Mouse (Mus musculus) forebrain, embryonic 10.5 days (tissue): Measurements from ENCODE around the gene Tle2. TPM values are rescaled to one million over a fixed set of nuclear protein-coding genes. Genes with fewer than 3 reads are reported as not detected.
A peak's percentile ranks its signal among the peaks of the same experiment; 100 is the strongest.

Source experiments
- DNase-seq: peaks from one replicate; pipeline ENCODE4 v3.0.0-alpha.2; 2017; ENCODE audit warnings: low spot score; ENCODE audit errors: extremely low spot score
- H3K27ac ChIP-seq: fragments of 300-500 bp; sonication (generic); 2 replicates; pipeline ENCODE4 v1.5.1; 2016; ENCODE audit warnings: mild to moderate bottlenecking
- H3K27me3 ChIP-seq: fragments of 300-500 bp; sonication (generic); 2 replicates; pipeline ENCODE4 v1.6.1; 2016; ENCODE audit warnings: mild to moderate bottlenecking; ENCODE audit not compliant: poor library complexity, severe bottlenecking
- H3K36me3 ChIP-seq: fragments of 300-500 bp; sonication (generic); replicated peaks from 2 replicates; pipeline ENCODE4 v1.6.1; 2016; ENCODE audit warnings: mild to moderate bottlenecking, moderate library complexity
- H3K4me1 ChIP-seq: fragments of 300-500 bp; sonication (generic); 2 replicates; pipeline ENCODE4 v1.6.1; 2016
- H3K4me3 ChIP-seq: fragments of 300-500 bp; sonication (generic); 2 replicates; pipeline ENCODE4 v1.5.1; 2016; ENCODE audit warnings: mild to moderate bottlenecking, moderate library complexity
- H3K9me3 ChIP-seq: fragments of 300-500 bp; sonication (generic); 2 replicates; pipeline ENCODE4 v1.6.1; 2016; ENCODE audit warnings: mild to moderate bottlenecking, moderate library complexity
- WGBS: fragments of 180-500 bp; shearing (Covaris S2); methylation state at CpG from one replicate; pipeline ENCODE4 v1.1.7; 2016; 5-methylcytosine and 5-hydroxymethylcytosine counted together
- polyA plus RNA-seq: library from polyadenylated mRNA; unstranded; fragments of >200 nt; fragmentation: Nextera tagmentation; extraction: Ambion mirVana; gene quantifications from 2 replicates; pipeline ENCODE4 v1.2.1, GENCODE M21; 2016

The Tle2 gene
- polyA plus RNA-seq, 1 experiment from 2014 or later, result 4.3 TPM

DNA sequence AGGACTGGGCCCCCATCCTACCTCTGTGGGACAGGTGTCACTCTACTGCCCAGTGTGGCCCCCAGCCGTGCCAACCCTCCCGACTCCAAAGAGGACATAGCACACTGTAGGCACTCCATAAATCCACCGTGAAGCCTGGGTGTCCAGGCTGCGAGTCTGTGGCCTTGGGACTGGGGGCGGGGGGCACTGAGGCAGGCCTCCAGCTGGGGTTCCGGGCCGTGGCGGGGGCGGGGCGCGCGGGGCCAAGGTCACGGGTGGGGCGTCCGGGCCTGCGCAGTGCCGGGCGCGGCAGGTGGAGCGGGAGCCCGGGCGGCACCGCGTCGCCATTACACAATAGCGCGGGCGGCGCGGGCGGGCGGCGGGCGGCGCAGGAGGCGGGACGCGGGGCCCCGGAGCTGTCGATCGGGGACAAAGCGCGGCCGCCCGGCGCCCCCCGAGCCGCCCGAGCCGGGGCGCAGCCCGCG, 15.2 kb upstream of the Tle2 start, which contains the start of gene Aes:
Aes (plus strand) TSS at position 326 of the 464 bp plus-strand sequence.
- peak within 1 kb of the TSS; percentile 99 for H3K27ac ChIP-seq
- peaks cover 42% of the 10 kb centered on the region for H3K27me3 ChIP-seq
- peaks cover 52% of the 10 kb centered on the region for H3K4me1 ChIP-seq
- peak; percentile 54 for DNase-seq
- no peaks in the 10 kb centered on the region for H3K9me3 ChIP-seq
- 2% methylated on average over 53 of the region's 53 CpGs for WGBS
- peak within 1 kb of the TSS; percentile 95 for H3K4me3 ChIP-seq
- H3K36me3 ChIP-seq, result peaks cover 30% of the 10 kb centered on the region

DNA sequence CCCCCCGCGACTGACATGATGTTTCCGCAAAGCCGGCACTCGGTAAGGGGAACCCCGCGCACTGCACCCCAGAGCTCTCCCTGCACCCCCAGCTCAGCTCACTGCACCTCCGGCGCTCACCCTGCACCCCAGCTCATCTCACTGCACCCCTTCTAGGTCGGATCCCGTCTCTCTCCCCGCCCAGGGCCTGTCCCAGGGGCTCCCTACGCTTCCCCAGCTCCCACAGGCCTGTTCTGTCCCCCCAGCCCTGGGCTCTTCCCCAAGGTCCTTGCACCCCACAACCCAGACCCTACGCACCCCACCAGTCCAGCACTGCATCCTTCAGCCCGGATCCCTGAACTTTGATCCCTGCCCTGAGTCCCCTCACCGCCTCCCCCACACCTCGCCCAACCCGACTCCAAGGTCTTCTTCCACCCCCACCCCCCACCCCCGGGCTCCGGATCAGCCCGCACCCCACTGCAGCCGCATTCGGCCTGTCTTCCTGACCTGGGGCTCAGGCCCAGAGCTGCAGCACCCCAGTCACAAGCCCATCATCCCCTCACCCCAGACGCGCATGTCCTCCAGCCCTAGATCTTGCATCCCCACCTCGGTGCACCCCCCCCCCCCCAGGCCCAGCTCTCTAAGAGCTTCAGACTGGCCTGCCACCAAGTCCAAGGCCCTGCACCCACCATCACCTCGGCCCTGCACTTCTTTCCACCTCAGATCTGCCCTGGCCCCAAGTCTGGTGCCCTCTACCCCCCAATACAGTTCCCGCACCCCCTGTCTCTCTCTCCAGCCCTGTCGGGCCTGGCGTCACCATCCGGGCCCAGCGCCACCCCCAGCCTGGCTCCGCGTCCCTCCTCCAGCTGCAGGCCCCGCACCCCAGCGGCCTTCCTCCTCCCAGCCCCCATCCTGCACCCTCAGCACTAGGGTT, 14.5 kb upstream of the Tle2 start:
- Histone ChIP-seq H3K4me3 (peak overlapping the region; percentile 95), H3K9me3 (no peaks in the 10 kb centered on the region), H3K27ac (peak overlapping the region; percentile 99), H3K27me3 (peaks cover 49% of the 10 kb centered on the region), H3K4me1 (peaks cover 58% of the 10 kb centered on the region), H3K36me3 (peaks cover 36% of the 10 kb centered on the region)
- 1% methylated on average over 36 of the region's 36 CpGs for WGBS
- no peak for DNase-seq

DNA sequence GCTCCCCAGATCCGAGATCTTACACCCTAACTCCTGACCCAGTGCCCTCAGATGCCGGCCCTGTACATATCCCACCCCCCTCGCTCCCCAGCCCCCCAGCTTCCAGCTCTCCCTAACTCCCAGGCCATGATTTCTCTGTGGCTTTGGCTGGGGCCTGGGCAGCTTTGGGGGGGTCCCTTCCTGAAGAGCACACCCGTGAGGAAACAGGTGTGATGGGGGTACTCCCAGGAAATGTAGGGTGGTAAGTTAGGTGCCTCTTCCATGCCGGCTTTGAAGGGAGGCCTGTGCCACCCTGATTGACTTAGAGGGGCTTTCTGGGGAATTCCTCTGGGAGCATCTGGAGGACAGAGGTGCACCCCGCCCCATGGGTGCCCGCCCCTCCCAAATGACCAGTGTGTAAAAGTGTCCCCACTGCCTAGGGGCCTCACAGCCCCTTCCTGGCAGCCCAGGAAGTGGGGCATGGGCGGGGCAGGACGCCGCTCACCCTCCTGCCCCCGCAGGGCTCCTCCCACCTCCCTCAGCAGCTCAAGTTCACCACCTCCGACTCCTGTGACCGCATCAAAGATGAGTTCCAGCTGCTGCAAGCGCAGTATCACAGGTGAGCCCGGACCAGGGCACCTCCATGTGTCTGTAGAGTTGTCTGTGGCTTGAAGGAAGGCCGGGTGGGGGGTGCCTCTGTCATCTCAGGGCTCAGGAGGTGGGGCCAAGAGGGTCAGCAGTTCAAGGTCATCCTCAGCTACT, 13.5 kb upstream of the Tle2 start:
- Histone ChIP-seq H3K4me1 (peaks cover 68% of the 10 kb centered on the region), H3K27me3 (peaks cover 59% of the 10 kb centered on the region), H3K9me3 (no peaks in the 10 kb centered on the region), H3K27ac (peak overlapping the region; percentile 99), H3K36me3 (peaks cover 46% of the 10 kb centered on the region), H3K4me3 (peak overlapping the region; percentile 95)
- WGBS, result 23% methylated on average over 16 of the region's 16 CpGs
- no peak for DNase-seq

DNA sequence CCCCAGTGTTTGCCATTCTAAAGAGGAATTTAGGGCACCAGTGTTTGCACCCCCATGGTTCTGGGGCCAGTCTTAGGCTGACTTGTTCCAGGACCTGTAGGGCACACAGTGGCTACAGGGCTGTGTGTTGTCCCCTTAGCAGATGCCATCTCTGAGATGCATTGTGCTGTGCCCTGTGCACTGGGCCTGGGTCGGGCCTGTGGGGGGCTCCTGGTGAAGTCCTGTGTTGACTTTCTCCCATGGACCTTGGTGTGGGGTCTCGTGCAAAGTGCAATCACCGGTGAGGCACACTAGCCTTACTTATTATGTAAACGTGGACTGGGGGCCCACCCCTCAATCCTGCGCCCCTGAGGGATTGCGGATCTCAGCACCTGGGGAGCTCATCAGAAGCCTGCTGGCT, 11.9 kb upstream of the Tle2 start:
- Histone ChIP-seq H3K4me3 (peak overlapping the region; percentile 3; the same call in 1 of the 2 replicates), H3K27ac (no peak overlapping the region), H3K4me1 (peaks cover 82% of the 10 kb centered on the region), H3K36me3 (peaks cover 62% of the 10 kb centered on the region), H3K9me3 (no peaks in the 10 kb centered on the region), H3K27me3 (peaks cover 74% of the 10 kb centered on the region)
- 83% methylated on average over 6 of the region's 6 CpGs for WGBS
- no peak for DNase-seq

DNA sequence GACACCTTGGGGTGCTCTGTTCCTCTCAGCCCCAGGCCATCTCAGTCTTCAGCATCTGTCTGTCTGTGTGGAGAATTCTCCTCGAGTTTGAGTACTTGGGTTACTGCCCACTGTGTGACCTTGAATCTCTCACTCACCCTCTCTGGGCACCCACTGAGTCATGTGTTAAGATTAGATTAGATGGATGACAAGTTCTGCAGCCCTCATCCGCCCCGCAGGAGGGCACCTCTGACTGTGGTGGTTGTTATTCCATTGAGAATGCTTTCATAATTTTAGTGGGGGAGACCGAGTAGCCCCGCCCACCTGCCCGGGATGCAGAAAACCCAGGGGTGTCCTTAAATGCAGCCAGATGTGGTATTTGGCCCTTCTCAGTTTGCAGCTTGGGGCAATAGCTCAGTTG, 10.9 kb upstream of the Tle2 start:
- 56% methylated on average over 6 of the region's 6 CpGs for WGBS
- Histone ChIP-seq H3K4me1 (peaks cover 92% of the 10 kb centered on the region), H3K9me3 (no peaks in the 10 kb centered on the region), H3K36me3 (peaks cover 63% of the 10 kb centered on the region), H3K27ac (no peak overlapping the region), H3K4me3 (peak overlapping the region; percentile 45), H3K27me3 (peaks cover 85% of the 10 kb centered on the region)
- no peak for DNase-seq

DNA sequence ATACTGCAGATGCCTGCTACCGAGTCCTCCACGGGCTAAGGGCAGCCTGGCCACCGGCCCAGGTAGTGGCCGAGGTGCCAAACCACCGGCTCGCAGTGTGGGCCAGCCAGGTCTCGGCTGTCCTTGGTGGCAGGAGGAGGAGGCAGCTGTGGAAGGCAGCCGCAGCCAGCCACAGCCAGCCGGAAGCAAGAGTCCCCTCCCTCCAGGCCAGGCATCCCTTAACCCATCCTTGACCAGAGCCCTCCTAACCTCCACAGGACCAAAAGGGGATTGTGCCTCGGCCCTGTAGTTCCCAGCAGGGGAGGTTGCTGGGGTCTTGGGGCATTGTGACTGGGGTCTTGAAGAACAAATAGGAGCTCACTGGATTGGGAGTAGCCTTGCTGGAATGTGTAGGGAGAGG, 10.1 kb upstream of the Tle2 start:
- 2% methylated on average over 10 of the region's 10 CpGs for WGBS
- peaks cover 92% of the 10 kb centered on the region for H3K27me3 ChIP-seq

DNA sequence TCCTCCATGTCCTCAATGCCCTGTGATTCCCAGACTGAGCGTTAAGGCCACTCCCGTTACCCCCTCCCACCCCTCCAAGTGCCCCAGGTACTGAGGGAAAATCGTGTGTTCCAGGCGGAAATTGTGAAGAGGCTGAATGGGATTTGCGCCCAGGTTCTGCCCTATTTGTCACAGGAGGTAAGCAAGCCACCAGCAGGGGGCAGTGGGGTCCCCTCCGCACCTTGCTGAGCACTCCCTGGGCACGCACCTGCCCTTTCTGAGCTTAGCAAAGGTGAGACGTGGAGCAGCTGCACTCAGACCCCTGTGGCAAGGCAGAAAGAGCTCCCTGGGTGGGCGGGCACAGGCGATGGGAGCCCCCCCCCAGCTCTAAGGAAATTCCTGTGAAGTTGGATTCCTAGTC, 9.6 kb upstream of the Tle2 start:
- H3K27ac ChIP-seq, result peak overlapping the region; percentile 80
- H3K4me3 ChIP-seq, result peak overlapping the region; percentile 45; the same call in 1 of the 2 replicates
- peaks cover 63% of the 10 kb centered on the region for H3K36me3 ChIP-seq
- WGBS, result 7% methylated on average over 10 of the region's 10 CpGs
- DNase-seq, result peak; percentile 55
- H3K9me3 ChIP-seq, result no peaks in the 10 kb centered on the region
- H3K4me1 ChIP-seq, result peaks cover 94% of the 10 kb centered on the region
- H3K27me3 ChIP-seq, result peaks cover 97% of the 10 kb centered on the region

More for the DNA sequence above, 10.1 kb upstream of the Tle2 start:
- peaks cover 94% of the 10 kb centered on the region for H3K4me1 ChIP-seq
- H3K9me3 ChIP-seq, result no peaks in the 10 kb centered on the region
- H3K36me3 ChIP-seq, result peaks cover 63% of the 10 kb centered on the region
- DNase-seq, result peak; percentile 57
- H3K27ac ChIP-seq, result peak overlapping the region; percentile 80
- H3K4me3 ChIP-seq, result peak overlapping the region; percentile 45

DNA sequence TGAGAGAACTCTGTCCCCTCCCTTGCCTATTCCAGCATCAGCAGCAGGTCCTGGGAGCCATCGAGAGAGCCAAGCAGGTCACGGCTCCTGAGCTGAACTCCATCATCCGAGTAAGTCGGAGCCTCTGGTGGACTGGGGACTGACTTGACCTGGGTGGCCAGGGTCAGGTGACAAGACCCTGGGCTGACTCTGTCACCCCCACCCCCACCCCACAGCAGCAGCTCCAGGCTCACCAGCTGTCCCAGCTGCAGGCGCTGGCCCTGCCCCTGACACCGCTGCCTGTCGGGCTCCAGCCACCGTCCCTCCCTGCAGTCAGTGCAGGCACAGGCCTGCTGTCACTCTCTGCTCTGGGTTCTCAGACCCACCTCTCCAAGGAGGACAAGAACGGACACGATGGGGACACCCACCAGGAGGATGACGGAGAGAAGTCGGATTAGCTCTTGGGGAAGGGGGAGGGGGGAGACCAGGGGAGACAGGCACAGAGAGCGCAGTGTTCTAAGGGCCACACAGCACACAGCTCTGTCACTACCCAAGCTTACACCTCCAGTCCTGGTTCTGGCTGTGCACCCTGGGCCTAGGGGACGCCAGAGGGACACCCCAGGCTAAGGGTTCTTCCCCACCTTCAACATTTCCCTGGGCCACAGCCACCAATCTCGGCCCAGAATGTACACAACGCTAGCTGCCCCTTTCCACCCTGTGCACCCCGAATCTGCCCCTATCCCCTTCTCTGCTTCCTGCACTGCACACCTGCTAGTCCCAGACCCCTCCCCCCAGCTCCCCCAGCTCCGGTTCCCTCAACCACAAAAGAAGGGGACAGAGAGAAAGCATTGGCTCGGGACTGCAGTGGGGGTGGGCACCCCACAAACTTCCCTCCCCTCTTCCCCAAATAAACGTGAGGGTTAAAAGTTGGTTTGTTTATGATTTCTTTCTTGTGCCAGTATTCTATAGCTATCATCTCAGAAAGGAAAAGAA, 8.8 kb upstream of the Tle2 start:
- H3K27ac ChIP-seq, result peak overlapping the region; percentile 80
- H3K36me3 ChIP-seq, result peaks cover 63% of the 10 kb centered on the region
- H3K4me3 ChIP-seq, result peak overlapping the region; percentile 45; the same call in 1 of the 2 replicates
- H3K9me3 ChIP-seq, result no peaks in the 10 kb centered on the region
- no peak for DNase-seq
- peaks cover 95% of the 10 kb centered on the region for H3K27me3 ChIP-seq
- 18% methylated on average over 20 of the region's 20 CpGs for WGBS
- peaks cover 94% of the 10 kb centered on the region for H3K4me1 ChIP-seq

DNA sequence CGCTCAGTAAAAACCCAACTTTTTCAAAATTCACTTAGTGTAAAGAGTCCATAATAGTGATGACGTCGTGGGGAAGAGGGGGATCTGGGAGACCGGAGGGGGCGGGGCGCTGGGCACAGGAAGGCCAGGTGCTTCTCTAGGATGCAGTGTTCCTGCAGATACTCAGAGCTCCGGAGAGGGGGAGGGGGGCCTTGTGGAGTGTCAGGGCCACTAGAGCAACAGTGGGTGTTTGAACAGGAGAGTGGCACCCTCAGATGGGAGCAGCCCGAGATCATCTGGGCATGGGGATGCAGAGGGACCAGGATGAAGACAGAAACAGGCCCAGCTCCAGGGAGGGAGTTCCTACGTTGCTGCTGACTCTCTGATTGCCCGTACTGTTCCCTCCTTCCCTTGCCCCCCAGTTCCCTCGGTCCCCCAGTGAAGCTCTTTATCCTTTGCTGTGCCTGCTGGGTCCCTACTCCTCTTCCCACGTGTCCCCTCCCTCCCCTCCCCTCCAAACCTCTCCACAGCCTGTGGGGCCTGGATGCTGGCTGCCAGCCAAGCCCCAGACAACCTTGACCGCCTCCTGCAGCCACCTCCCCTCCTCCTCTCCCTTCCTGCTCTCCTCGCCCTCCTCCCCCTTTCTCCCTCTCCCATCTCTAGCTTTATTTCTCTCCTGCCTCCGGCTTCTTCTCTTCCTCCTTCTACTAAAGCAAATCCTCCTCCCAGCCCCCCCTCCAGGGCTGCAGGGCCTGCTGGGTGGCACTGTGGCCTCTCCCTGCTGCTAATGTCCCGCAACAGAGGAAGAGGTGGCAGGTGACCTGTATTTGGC, 5.8 kb upstream of the Tle2 start:
- 16% methylated on average over 16 of the region's 16 CpGs for WGBS
- peaks cover 97% of the 10 kb centered on the region for H3K4me1 ChIP-seq
- H3K4me3 ChIP-seq, result peak overlapping the region; percentile 24
- peak overlapping the region; percentile 70 for H3K27ac ChIP-seq
- H3K9me3 ChIP-seq, result no peaks in the 10 kb centered on the region
- peak; percentile 45 for DNase-seq
- peaks cover 37% of the 10 kb centered on the region for H3K36me3 ChIP-seq
- peaks cover 85% of the 10 kb centered on the region for H3K27me3 ChIP-seq

DNA sequence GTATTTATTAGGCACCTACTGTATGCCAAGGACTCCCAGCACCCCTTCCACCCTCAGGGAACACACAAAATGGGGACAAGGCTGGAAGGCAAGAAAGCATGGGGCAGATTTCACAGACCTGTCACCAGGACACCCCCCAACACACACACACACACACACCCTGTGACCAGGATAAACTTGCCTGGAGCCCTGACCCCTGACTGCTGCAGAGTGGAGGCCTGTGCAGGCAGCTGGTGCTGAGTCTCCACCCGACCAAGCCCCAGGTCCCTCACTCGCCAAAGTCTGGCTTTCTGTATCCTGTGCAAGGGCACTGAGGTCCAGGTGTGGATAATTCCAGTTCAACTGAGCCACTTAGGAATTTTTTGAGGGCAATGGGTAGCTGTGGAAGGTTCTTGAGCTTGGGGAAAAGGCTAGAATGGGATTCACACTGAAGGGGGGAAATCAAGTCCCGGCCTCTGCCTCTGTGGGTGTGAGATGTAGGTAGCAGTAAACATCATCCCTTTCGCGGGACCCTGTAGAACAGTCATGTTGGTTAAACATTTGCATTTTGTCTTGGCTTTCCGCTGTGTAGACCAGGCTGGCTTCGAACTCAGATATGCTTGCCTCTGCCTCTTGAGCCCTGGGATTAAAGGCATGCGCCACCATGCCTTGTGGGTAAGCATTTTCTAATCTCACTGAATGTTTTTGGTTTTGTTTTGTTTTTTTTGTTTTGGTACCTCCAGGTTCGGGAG, 4.7 kb upstream of the Tle2 start:
- peak overlapping the region; percentile 78; the same call in 1 of the 2 replicates for H3K27ac ChIP-seq
- peak overlapping the region; percentile 50; the same call in 1 of the 2 replicates for H3K4me3 ChIP-seq
- H3K36me3 ChIP-seq, result peaks cover 28% of the 10 kb centered on the region
- H3K4me1 ChIP-seq, result peaks cover 97% of the 10 kb centered on the region
- peaks cover 4% of the 10 kb centered on the region; the same call in 1 of the 2 replicates for H3K9me3 ChIP-seq
- H3K27me3 ChIP-seq, result peaks cover 85% of the 10 kb centered on the region
- no peak for DNase-seq
- WGBS, result 27% methylated on average over 9 of the region's 9 CpGs
